Mouse (Mus musculus) heart, postnatal 0 days (tissue): ENCODE data around the gene Cadps2. TPM values are rescaled to one million over a fixed set of nuclear protein-coding genes. Genes with fewer than 3 reads are reported as not detected.

Experiments
- ATAC-seq: fragments of 200-750 bp; cut with Nextera tagmentation; 2 replicates; pipeline ENCODE4 v1.8.0; 2017; ENCODE audit warnings: low read depth, moderate number of reproducible peaks, moderate library complexity; ENCODE audit not compliant: insufficient read depth
- DNase-seq: peaks from one replicate; pipeline ENCODE4 v3.0.0-alpha.2; 2016; ENCODE audit warnings: low spot score
- H3K27ac ChIP-seq: fragments of 300-500 bp; sonication (generic); 2 replicates; pipeline ENCODE4 v1.5.1; 2014; ENCODE audit warnings: low read depth, mild to moderate bottlenecking
- H3K27me3 ChIP-seq: fragments of 300-500 bp; sonication (generic); 2 replicates; pipeline ENCODE4 v1.6.1; 2014; ENCODE audit warnings: low read length, mixed read lengths; ENCODE audit not compliant: control insufficient read depth, insufficient read depth
- H3K36me3 ChIP-seq: fragments of 300-500 bp; sonication (generic); replicated peaks from 2 replicates; pipeline ENCODE4 v1.6.1; 2014; ENCODE audit warnings: low read length, mixed read lengths; ENCODE audit not compliant: control insufficient read depth, insufficient read depth
- H3K4me1 ChIP-seq: fragments of 300-500 bp; sonication (generic); 2 replicates; pipeline ENCODE4 v1.6.1; 2014; ENCODE audit warnings: antibody characterized with exemption; ENCODE audit not compliant: control insufficient read depth, insufficient read depth
- H3K4me2 ChIP-seq: fragments of 300-500 bp; sonication (generic); 2 replicates; pipeline ENCODE4 v1.6.1; 2014; ENCODE audit warnings: low read depth, mild to moderate bottlenecking, low read length, moderate library complexity
- H3K4me3 ChIP-seq: fragments of 300-500 bp; sonication (generic); 2 replicates; pipeline ENCODE4 v1.5.1; 2014; ENCODE audit warnings: low read depth, low read length
- H3K9ac ChIP-seq: fragments of 300-500 bp; sonication (generic); replicated peaks from 2 replicates; pipeline ENCODE4 v1.6.1; 2014; ENCODE audit warnings: low read depth, low read length, mixed read lengths
- H3K9me3 ChIP-seq: fragments of 300-500 bp; sonication (generic); replicated peaks from 2 replicates; pipeline ENCODE4 v1.6.1; 2016; ENCODE audit warnings: low read length; ENCODE audit not compliant: control insufficient read depth
- CTCF ChIP-seq: IDR thresholded peaks from 2 replicates; pipeline ENCODE4 v1.5.1; 2016; ENCODE audit warnings: antibody characterized with exemption, control low read depth, low read depth
- EP300 ChIP-seq: IDR thresholded peaks from 2 replicates; pipeline ENCODE4 v1.6.1; 2016; ENCODE audit warnings: antibody characterized with exemption, low read depth
- WGBS: fragments of 180-500 bp; shearing (Covaris S2); extraction: QIAGEN DNeasy Blood & Tissue Kit; methylation state at CpG from one replicate; pipeline ENCODE4 v1.1.7; 2014; 5-methylcytosine and 5-hydroxymethylcytosine counted together
- polyA plus RNA-seq: library from polyadenylated mRNA; unstranded; fragments of >200 nt; fragmentation: Nextera tagmentation; extraction: Ambion mirVana; gene quantifications from 2 replicates; pipeline ENCODE4 v1.2.1, GENCODE M21; 2015
- total RNA-seq: library from RNA; depleted of rRNA; stranded (reverse); fragments of >200 nt; gene quantifications from 2 replicates; pipeline ENCODE4 v1.2.3, GENCODE M21; 2014; ENCODE audit warnings: low replicate concordance

Gene Cadps2
- total and polyA plus RNA-seq, 2 experiments from 2014 or later: 0.44 to 1.8 TPM

- H3K4me3 ChIP-seq: no peak overlapping the region
- TF ChIP-seq CTCF: no peak
- no peak for TF ChIP-seq EP300
- no peak for ATAC-seq
- H3K4me1 ChIP-seq: no peaks in the 10 kb centered on the region
- H3K9me3 ChIP-seq: no peaks in the 10 kb centered on the region
- H3K27ac ChIP-seq: no peak overlapping the region
- H3K4me2 ChIP-seq: no peak overlapping the region
- no peak for DNase-seq
- H3K27me3 ChIP-seq: no peaks in the 10 kb centered on the region
- H3K9ac ChIP-seq: no peak overlapping the region
- no peaks in the 10 kb centered on the region for H3K36me3 ChIP-seq
- 62% methylated on average over 3 of the region's 3 CpGs for WGBS
Observed at GRCm38 (mm10) chr6:23873231-23873630, 34.0 kb upstream of the Cadps2 start.

GRCm38 (mm10) chr6:23869971-23870370, 30.8 kb upstream of the Cadps2 start:
- no peak for TF ChIP-seq CTCF
- no peak for TF ChIP-seq EP300
- DNase-seq (no peak), ATAC-seq (no peak)
- Histone ChIP-seq H3K27me3 (no peaks in the 10 kb centered on the region), H3K4me3 (no peak overlapping the region), H3K36me3 (no peaks in the 10 kb centered on the region), H3K27ac (no peak overlapping the region), H3K4me2 (no peak overlapping the region), H3K9me3 (no peaks in the 10 kb centered on the region), H3K4me1 (no peaks in the 10 kb centered on the region), H3K9ac (no peak overlapping the region)

- no peak overlapping the region for H3K4me2 ChIP-seq
- no peaks in the 10 kb centered on the region for H3K4me1 ChIP-seq
- H3K9ac ChIP-seq: no peak overlapping the region
- WGBS: 77% methylated on average over 7 of the region's 7 CpGs
- no peaks in the 10 kb centered on the region for H3K9me3 ChIP-seq
- no peak overlapping the region for H3K4me3 ChIP-seq
- TF ChIP-seq EP300 (no peak), CTCF (no peak)
- DNase-seq (no peak), ATAC-seq (no peak)
- no peak overlapping the region for H3K27ac ChIP-seq
- no peaks in the 10 kb centered on the region for H3K36me3 ChIP-seq
- H3K27me3 ChIP-seq: no peaks in the 10 kb centered on the region
Observed at GRCm38 (mm10) chr6:23866298-23866697, 27.1 kb upstream of the Cadps2 start.

- TF ChIP-seq EP300 (no peak), CTCF (no peak)
- Histone ChIP-seq H3K9ac (no peak overlapping the region), H3K4me2 (no peak overlapping the region), H3K4me3 (no peak overlapping the region), H3K27ac (no peak overlapping the region), H3K36me3 (no peaks in the 10 kb centered on the region), H3K27me3 (no peaks in the 10 kb centered on the region), H3K9me3 (no peaks in the 10 kb centered on the region), H3K4me1 (no peaks in the 10 kb centered on the region)
- ATAC-seq (no peak), DNase-seq (no peak)
- 93% methylated on average over 11 of the region's 11 CpGs for WGBS
Observed at GRCm38 (mm10) chr6:23853464-23853863, 14.2 kb upstream of the Cadps2 start.

- WGBS: under 1% methylated on average over 15 of the region's 15 CpGs
- Histone ChIP-seq H3K9me3 (no peaks in the 10 kb centered on the region), H3K27me3 (peaks cover 19% of the 10 kb centered on the region), H3K4me3 (peak overlapping the region; percentile 71), H3K9ac (no peak overlapping the region; the same call in 1 of the 2 replicates), H3K36me3 (no peaks in the 10 kb centered on the region), H3K27ac (no peak overlapping the region), H3K4me2 (peak overlapping the region; percentile 88), H3K4me1 (no peaks in the 10 kb centered on the region)
- TF ChIP-seq CTCF: peak; percentile 18; the same call in 1 of the 2 replicates
- no peak for TF ChIP-seq EP300
- peak; percentile 20 for DNase-seq
- ATAC-seq: 0 out of 2 replicates have a peak, but pooled peaks have one; percentile 30
Observed at GRCm38 (mm10) chr6:23840001-23840400, 780 bp upstream of the Cadps2 start.

GRCm38 (mm10) chr6:23838401-23839008, 716 bp downstream of the Cadps2 start:
- peaks cover 19% of the 10 kb centered on the region for H3K27me3 ChIP-seq
- TF ChIP-seq CTCF (no peak), EP300 (no peak)
- H3K4me1 ChIP-seq: no peaks in the 10 kb centered on the region
- peak overlapping the region; percentile 71 for H3K4me3 ChIP-seq
- no peak overlapping the region for H3K27ac ChIP-seq
- no peaks in the 10 kb centered on the region for H3K9me3 ChIP-seq
- 3% methylated on average over 34 of the region's 35 CpGs for WGBS
- peak overlapping the region; percentile 88 for H3K4me2 ChIP-seq
- peak overlapping the region; percentile 56 for H3K9ac ChIP-seq
- DNase-seq (no peak), ATAC-seq (no peak; the same call in 1 of the 2 replicates)
- H3K36me3 ChIP-seq: no peaks in the 10 kb centered on the region
